Mouse (Mus musculus) lung, postnatal 36 days (tissue): ENCODE data around the gene Fam13c.
A peak's percentile ranks its signal among the peaks of the same experiment; 100 is the strongest.

Experiments
- DNase-seq: peaks from one replicate; pipeline ENCODE4 v3.0.0; 2022; ENCODE audit warnings: mixed read lengths

Fam13c gene

DNA sequence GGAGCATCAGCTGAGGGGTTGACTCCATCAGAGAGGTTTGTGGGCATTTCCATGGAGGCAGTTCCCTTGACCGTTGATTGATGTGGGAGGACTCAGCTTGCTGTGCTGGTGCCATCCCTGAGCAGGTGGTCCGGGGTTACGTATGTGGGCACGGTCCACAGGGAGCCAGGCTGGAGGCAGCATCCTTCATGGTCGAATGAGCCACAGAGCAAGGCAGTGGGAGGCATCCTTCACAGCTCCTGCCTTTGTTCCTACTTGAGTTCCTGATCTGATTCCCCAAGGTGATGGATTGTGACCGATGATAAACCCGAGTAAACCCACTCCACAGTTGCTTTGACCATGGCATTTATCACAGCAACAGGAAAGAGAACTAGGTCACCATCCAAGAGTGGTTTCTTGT lies 25.4 kb downstream of the Fam13c start:
- no peak for DNase-seq

DNA sequence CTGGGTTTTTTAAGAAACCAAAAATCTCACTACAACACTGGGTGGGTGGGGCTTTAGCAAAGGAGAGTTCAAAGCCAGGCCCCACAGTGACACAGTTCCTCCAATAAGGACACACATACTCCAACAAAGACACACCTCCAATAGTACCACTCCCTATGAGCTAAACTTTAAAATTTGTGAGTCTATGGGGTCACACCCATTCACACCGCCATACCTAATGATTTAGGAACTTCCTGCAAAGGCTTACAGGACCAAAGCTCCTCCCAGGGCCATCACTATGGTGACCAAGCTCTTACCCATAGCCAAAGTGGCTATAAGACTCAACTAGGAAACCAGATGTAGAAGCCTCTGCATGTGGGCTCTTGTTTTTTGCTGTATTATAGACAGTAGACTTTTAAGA lies 30.6 kb downstream of the Fam13c start:
- DNase-seq, result no peak

DNA sequence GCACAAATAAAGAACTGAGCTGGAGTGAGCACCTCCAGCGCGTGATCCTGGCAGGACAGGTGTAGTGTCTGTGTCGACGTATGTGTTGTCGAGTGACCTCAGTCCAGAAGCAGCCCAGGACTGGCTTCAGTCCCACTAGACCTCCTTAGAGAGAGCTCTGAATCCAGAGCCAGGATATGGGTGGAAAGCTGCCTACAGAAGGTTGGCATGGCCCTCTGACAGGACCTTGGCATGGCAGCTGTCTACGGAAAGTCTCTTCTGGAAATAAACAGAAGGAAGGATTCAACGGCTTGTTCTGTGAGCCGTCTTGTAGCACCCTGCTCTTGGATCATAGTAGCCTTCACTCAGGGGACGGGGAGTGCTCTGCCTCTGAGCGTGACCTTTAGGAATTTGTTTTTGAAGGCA lies 37.5 kb downstream of the Fam13c start:
- DNase-seq, result peak; percentile 41

DNA sequence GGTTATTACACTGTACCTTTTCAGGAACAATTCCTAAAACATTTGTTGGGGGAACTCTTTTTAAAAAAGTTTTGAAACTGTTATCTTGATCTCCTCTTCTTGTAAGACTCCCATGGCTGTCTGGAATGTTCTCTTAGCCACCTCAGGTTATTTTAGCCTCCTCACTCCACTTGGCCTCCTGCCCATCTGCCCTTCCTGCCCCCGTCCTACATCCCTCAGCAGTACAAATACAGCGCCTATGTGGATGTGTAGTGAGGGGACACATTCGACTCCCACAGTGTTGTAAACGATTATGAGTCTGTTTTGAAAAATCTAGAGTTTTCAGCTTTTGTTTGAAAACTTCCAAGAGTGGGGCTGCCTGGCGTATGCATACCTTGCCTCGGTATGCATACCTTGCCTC lies 43.5 kb downstream of the Fam13c start:
- peak; percentile 25 for DNase-seq

DNA sequence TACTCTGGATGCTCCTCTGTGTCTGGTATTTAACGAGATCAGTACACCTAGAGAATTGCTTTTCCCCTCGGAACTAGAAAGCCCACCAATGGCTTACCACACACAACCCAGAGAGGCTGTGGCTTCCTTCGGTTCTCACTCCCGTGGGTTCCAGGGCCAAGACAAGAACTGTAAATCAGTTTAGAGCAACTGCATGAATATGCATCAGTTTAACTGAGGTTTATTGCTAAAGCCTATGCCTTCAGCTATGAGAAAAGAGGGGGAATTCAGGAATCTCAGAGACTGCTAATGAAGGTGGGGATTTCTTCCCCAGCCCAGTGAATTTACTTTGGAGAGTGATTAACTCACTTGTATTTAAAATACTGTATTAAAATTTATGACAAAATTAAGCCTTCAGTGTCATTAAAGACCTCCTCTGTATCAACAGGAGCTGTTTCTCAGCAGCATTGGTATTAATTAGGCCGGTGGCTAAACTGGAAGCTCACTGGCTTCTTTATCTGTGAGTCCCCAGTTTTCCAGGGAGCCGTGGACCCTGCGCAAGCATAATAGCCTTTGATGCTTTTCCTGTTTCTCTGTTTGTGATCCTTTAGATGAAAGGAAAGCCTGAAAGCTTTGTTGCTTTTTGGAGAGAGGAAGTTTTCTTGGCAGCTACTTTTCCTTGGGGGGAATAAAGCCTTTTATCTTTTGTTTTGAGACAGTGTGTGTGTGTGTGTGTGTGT lies 44.4 kb downstream of the Fam13c start:
- DNase-seq, result no peak

DNA sequence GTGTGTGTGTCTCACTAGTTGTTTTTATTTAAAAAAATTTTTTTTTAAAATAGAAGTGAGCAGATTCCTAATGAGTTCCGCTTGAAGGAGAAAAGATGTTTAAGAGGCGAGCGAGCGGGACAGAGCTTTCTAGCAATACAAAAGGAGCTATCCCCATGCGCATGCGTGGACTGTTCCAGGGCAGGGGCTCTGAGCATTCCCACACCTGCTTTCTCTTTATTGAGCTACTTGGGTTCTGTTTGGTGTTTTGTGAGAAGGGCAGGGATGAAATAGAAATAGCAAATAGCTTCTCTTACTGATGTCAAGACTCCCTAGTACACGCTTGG lies 45.0 kb downstream of the Fam13c start:
- DNase-seq, result peak; percentile 18

DNA sequence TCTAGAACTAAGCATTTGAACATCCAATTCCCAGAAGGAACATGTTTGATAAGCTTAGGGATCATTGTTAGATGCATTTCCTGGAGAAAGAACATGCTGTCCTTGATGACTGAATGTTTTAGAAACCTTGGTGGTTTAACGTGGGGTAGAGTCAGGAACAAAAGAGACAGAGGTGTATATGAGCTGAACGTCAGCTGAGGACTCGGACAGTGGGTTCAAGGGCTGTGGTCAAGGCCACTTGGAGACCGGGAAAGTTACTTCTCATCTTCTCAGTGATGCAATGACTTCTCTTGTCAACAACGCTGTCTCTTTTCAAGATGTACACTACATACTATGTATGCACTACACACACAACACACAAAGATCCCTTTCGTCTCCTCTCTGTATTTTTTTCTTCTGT lies 46.4 kb downstream of the Fam13c start:
- no peak for DNase-seq

DNA sequence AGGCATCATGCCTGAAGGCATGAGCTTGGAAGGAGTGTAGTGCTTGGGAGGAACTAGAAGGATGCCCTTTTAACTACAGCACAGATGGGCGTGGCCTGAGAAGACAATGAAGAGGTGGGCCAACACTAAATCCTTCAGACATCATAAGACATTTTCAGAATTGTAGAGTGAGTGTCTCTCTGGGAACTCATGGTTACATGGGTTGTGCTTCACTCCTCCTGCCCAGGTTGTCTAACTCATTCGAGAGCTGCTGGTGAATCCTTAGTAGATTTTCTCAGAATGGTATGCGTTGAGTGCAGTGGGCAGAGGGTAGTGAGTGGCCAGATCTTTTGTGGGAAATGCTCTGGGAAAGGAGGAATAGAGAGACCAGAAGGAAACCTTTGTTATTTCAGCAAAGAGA lies 53.6 kb downstream of the Fam13c start:
- no peak for DNase-seq

DNA sequence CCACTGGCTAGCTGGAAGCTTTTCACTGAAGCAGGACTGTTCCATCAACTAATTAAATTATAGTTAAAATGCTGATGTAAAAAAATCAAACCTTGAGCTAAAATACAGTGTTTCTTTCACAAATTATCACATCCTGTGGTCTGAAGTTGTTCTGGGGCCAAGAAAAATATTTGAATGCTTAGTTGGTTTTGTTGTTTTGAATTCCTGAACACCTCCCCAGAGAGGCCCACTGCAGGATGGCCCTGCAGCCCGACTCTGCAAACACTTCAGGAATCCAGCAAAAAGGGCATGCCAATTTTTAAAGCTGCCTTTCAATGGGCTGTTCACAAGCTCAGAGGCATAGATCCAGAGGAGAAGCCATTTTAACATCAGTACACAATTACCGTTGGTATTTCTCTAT lies 54.2 kb downstream of the Fam13c start:
- DNase-seq, result peak; percentile 10

DNA sequence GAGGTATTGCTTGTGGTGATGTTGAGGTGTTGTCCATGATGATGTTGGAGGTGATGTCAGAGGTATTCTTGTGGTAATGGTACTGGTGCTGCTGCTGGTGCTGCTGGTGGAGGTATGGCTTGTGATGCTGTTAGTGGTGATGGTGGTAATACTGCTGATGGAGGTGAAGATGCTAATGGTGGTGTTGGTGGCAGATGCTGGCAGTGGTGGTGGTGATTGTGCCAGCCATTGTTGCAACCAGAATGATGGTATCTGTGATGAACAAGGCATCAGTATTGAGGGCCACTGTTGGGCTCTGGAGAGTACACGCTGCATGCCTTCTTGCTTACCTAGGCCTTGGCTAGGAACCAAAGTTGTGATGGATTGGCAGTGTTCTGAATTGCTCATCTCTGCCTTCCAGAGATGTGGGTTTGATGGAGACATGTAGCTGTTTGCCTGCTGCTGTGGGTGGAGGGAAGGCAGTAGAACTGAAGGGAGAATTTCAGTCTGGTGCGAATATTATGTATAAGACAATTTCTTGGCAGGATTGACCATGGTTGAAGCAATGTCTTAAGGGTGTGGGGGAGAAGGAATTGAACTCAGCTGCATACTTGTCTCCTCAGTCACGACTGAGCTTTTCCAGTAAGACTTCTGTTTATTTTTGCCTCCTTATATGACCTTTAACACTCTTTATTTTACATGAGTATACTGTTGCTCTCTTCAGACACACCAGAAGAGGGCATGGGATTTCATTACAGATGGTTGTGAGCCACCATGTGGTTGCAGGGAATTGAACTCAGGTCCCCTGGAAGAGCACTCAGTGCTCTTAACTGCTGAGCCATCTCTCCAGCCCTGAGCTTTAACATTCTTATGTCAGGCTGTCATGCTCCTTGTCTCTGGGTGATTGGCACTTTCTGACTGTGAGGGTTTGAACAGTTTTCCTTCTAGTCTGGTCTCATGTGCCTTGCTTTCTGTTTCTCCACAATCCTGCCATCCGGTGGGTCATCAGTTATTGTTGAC lies 55.1 kb downstream of the Fam13c start:
- DNase-seq, result peak; percentile 22

DNA sequence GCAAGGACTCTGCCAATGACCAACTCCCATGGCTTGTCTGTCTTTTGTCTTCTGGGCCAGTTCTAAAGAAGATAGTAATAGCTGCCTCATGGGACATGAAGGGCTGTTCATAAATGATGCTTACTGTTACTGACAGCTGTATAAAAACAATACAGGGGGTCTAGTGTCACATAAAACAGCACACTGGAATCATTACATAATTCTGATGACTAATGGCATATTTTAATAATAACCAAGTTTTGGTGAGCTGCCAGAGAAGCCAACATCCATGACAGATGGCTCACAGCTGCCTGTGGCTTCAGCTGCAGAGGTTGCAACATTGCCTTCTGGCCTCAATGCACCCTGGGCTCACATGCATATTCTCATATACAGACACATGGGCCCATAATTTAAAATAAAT lies 56.7 kb downstream of the Fam13c start:
- DNase-seq, result peak; percentile 76

DNA sequence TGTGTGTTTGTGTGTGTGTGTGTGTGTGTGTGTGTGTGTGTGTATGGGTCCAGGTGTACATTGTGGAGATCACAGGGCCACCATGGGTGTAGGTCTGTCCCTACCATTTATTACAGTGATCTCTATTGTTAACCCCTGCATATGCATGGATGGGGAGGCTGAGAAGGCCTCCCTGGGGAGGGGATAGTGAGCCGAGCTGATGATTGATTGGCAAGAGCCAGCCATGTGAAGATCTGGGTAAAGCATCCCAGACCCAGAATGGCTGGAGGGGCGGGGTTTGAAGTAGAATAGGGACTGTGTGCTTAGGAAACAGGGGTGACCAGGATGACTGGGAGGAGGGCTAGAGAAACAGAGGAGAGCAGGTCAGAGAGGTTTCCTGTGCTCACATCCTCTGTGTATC lies 58.0 kb downstream of the Fam13c start:
- DNase-seq, result no peak

DNA sequence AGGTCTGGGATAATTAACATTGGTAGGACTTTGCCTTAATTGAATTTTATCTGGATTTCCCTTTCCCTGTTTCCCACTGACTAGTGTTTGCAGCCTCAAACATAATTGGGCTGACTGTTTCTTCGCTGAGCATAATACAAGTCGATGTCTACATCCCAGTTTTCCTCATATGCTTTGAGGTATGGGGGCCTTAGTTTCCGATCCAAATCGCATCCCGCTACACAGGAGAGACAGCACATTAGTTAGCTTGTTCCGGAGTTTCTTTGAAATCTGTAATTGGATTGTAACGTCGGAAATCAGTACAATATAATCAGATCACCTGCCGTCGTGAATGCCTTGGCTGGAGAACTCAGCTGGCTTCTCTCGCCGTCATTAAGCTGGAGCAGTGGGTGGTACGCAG lies 59.0 kb downstream of the Fam13c start:
- no peak for DNase-seq

DNA sequence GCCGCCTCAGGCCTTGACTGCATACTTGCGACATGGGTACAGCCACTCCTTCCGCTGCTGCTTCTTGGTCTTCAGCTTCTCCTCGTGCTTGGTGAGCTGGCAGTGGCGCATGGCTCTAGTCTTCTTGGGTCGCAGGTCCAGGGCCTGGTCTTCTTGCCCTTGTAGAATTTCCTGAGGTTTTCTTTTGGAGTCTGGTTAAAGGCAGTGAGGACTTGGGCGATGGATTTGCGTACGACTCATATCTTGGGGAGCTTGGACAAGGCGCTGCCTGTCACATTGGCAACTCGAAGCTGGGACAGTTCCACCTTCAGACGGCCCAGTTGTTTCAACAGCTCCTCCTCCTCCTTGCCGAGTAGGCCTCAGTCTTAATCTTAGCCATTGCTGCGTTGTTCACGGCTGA lies 64.6 kb downstream of the Fam13c start:
- DNase-seq, result no peak

DNA sequence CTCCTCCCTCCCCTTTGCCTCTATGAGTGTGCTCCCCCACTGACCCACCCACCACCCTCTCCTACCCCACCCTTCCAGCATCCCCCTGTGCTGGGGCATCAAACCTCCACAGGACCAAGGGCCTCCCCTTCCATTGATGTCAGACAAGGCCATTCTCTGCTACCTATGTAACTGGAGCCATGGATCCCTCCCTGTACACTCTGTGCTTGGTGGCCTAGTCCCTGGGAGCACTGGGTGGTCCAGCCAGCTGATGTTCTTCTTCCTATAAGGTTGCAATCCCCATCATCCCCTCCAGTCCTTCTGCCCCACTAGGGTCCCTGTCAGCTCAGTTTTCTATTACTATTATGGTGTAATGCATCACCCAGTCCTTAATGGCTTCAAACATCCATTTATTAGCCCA lies 65.1 kb downstream of the Fam13c start:
- no peak for DNase-seq

DNA sequence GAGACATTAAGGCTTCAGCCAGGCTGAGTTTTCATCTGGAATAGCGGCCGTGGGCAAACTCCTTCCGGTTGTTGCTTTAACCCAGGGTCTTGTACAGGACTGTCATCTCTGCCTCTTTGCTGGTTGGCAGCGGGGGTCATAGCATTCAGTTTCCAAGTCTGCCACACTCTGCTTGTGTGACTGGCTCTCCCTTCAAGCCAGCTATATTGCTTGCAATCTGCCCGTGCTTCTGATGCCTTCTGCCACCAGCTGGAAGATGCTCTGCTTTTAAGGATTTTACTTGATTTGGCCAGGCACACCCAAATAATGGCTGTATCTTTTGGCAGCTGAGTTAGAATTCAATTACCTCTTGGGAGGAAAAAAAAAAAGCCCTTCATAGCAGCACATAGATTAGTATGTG lies 65.6 kb downstream of the Fam13c start:
- no peak for DNase-seq

DNA sequence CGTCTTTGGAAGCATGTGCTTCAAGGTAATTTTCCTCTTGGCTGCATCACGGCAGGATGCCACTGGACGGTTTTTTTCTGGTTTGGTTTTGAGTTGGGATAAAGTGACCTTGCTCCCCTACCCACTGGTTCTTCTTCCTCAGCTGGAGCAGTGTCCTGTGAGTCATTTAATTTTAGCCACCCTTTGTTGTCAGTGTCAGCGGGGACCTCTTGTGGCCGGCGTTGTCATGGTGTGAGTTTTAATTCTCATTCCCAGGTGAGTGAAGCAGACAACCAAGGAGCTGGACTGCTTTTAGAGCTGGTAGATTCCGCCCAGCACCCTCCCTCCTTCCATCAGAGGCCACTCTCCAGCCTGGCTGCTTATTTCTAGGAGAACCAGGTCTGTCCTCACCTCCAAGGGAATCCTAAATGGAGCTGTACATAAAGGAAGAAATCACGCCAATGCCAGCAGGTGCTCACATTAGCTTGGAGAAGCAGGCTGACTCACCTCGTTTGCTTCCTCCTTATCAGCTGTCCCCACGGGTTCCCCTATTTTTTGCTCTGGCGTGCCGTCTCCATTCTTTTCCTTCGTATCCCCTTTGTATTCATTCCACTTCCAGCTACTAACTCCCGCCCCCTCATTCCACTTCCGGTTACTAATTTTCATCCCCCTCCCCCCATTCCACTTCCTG lies 66.4 kb downstream of the Fam13c start:
- DNase-seq, result peak; percentile 19

DNA sequence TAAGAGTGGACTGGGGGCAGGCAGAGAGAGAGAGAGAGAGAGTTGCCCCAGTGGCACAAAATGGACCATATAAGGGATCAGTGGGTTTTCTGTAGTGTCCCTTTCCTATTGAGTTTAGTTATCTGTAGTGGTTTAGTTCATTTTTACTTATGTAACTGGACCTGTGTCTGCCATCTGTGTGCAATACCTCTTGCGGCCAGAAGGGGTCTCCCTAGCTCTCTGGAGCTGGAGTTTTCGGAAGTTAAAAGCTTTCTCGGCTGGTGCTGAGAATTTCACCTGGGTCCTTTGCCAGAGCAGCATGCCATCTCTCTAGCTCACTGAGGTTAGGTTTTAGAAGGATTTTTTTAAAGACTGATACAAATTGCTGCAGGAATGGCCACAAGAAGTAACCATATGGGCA lies 67.6 kb downstream of the Fam13c start:
- DNase-seq, result no peak

DNA sequence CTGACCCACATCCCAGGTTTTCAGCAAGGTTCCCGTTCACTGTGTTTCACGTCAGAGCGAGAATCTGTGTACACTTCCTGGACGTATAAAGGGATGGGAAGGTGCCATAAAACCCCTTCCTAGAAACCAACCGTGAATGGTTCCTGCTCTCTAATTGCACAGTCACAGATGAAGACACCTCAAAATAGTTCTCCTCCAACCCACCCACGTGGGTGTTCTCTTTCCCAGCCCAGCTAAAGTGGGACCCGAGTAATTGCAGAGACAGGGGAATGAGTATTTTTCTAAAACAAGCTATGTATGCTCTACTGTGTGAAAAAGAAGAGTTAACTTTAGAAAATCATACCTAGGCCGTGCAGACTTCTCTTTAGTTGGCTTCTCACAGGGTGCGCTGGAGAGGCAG lies 74.6 kb downstream of the Fam13c start:
- DNase-seq, result no peak

DNA sequence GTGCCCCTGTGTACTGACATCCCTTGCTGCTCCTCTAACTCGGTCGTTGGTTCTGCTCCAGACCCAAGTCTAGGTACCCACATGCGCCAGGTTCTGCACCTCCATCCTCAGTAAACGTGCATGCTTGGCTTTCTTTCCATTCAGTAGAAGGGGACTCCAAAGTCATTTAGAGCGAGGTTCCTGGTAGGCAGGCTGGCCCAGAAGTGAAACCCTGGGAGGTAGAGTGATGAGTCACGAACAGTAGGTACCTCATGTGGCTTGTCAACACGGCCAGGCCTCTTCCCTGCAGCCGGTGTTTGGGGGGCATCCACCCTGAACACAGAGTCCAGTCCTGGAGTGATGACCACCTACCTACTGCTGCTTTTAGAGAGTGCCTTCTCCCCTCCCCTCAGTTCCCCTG lies 76.4 kb downstream of the Fam13c start:
- DNase-seq, result no peak

DNA sequence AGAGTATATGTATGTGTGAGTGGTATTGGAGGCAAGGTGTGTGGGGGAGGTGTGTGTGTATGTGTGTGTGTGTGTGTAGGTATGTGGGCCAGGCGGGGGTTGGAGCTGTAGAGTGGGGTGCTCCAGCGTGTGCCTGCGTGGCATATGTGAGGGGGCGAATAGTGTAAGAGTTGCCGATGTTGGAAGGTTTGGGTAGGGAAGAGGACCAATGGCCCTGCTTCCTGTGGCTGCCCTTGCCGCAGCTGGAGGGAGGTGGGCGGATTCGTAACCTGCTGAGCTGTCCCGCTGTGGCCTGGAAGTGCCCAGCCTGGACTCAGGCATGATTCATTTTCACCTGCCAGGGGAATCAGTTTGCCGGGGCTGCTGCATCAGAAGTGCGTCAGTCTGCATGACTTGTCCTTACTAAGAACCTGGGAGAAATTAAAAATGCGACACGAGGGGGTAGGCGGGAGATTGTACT lies 79.4 kb downstream of the Fam13c start:
- DNase-seq, result no peak

DNA sequence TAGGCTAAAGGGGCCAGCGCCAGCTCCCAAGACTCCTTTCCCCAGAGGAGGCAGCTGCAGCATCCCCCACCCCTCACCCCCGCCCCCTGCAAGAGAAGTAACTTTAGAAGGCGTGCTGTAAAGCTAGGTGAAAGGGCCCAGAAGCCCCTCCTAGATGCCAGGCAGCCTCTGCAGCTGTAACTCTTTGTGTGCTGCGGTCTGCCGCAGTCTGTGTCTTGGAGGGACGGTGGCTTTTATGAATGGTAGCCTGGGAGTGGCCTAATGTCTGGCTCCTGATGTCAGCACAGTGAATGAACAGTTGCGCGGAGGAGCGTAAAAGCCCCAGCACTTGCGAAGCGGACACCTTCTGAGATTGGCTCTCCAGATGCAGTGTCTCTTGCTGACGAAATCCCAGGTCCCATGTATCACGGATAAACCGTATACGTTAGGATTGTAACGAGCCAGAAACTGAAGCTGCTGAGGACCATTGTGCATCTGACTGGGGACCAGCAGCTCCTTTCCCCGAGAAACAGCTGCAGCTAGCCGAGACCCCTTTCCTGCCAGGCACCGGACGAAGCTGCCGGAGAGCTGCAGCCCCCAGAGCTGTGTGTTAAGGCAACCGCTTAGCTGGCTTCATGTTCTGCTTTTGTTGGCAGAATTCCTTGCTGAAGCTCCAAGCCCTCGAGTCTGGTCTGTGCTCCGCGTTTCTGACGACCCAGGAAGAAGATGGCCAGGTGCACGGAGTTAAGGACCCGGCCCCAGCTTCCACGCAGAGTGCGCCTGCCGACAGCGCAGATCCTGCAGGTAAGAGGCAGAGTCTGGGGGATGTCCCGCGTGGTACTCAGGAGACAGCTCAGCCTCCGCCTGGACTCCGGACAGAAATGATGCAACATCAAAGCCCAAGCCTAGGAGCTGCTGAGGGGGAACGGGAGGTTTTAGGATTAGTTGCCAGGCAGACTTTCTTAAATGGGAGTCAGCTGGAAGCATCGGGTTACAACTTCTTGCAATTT lies 80.2 kb downstream of the Fam13c start:
- DNase-seq, result peak; percentile 25
